Mouse (Mus musculus): ENCODE results near the gene Fnip1. TPM values are rescaled to one million over a fixed set of nuclear protein-coding genes. Genes with fewer than 3 reads are reported as not detected.
"Not testable (repeated sequence)": the region's sequence is repeated elsewhere in the genome, so short reads cannot be mapped to it uniquely, and the experiment has no call there.

Gene Fnip1
- polyA plus RNA-seq, 1 experiment from 2014 or later, result 7.5 TPM

DNA sequence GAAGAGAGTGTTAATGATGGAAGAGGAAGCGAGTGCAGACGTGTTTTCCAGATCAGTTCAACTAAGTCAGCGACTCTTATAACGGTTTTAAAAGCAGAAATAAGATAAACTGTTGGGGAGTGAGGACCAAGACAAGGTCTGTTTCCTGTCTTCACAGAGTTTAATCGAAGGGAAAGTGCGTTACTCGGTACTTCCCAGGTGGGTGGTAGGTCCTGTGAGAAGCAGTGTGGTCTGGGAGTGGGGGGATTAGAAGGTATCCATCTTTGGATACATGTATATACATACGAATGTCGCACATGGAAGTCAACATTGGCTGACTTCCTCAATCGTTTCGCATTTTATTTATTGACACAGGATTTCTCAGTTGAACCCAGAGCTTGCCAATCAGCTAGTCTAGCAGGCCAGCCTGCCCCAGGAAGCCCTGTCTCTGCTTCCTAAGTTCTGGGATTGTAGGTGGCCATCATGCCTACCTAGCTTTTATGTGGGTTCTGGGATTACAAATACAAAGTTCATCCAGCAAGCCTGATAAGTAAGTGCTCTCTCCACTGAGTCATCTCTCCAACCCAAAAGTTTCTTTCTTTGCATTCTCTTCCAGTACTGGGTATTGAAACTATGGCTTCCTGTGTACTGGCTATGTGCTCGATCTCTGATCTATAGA is 10.2 kb upstream of the Fnip1 start:
- Histone ChIP-seq H3K27ac (no peak overlapping the region), H3K4me3 (no peak overlapping the region), H3K4me1 (replicated peaks) (no peaks in the 10 kb centered on the region), H3K27me3 (ENCODE audit: insufficient read depth, poor library complexity, severe bottlenecking) (no peaks in the 10 kb centered on the region), H3K9me3 (no peaks in the 10 kb centered on the region), H3K36me3 (no peaks in the 10 kb centered on the region)
- DNase-seq (ENCODE audit: low spot score), result no peak
- WGBS, result 84% methylated on average over 12 of the region's 12 CpGs

DNA sequence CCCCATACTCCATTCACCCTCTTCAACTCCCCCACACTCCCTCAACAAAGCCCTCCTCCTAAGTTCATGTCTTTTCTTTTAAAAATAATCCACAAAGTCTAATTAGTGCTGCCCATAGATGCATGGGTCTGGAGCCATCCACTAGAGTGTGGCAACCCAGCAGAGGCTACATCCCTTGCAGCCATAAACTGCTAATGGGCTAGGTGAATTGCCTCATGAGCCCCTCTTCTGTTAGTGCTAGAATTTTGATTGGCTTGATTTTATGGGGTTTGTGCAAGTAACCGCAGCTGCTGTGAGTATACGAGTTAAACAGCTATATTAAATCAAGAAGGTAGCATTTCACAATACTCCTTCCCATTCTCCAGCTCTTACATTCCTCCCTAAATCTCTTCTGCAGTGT is 8.8 kb upstream of the Fnip1 start:
- Histone ChIP-seq H3K4me1 (replicated peaks) (no peaks in the 10 kb centered on the region), H3K27me3 (ENCODE audit: insufficient read depth, poor library complexity, severe bottlenecking) (no peaks in the 10 kb centered on the region), H3K27ac (no peak overlapping the region), H3K36me3 (no peaks in the 10 kb centered on the region), H3K9me3 (no peaks in the 10 kb centered on the region), H3K4me3 (no peak overlapping the region)
- DNase-seq (ENCODE audit: low spot score), result no peak
- WGBS, result 91% methylated on average over 2 of the region's 2 CpGs

DNA sequence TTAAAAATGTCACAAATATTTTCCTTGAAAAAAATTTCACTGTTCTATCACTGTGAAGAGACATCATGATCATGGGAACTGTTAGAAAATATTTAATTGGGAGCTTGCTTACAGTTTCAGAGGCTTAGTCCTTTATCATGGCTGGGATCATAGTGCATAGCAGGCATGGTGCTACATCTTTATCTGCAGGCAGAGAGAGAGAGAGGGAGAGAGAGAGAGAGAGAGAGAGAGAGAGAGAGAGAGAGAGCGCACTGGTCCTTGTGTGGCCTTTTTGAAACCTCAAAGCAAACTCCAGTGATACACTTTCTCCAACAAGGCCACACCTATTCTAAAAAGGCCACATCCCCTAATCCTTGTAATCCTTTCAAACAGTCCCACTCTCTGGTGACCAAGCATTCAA is 2.2 kb upstream of the Fnip1 start:
- DNase-seq (ENCODE audit: low spot score), result no peak
- H3K4me3 ChIP-seq, result no peak overlapping the region
- no peak overlapping the region for H3K27ac ChIP-seq
- 100% methylated on average over 1 of the region's 1 CpGs for WGBS
- H3K36me3 ChIP-seq, result no peaks in the 10 kb centered on the region
- no peaks in the 10 kb centered on the region for H3K27me3 ChIP-seq (ENCODE audit: insufficient read depth, poor library complexity, severe bottlenecking)
- no peaks in the 10 kb centered on the region for H3K9me3 ChIP-seq
- peaks cover 18% of the 10 kb centered on the region for H3K4me1 ChIP-seq (replicated peaks)

DNA sequence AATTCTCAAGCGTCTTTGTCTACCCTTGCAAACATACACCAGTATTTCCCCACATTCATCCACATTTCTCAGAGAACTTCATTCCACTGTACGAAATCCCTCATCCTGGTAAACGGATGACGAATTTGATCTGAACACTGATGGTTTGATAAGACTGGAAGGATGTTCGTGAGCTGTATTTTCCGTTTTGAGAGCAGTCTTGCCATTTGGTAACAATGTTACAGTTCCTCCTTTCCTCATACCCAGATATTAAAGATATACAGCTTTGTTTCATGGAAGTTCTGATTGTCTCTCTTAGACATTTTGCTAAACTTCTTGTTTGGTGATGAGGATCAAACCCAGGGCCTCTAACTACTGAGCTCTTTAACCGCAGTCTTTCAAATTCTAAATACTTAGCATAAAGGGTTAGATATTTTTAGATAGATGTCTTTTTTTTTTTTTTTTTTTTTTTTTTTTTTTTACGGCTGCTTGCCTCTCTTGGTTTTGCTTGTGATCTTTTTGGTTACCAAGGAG is 633 bp upstream of the Fnip1 start:
- Histone ChIP-seq H3K27ac (peak overlapping the region; percentile 97), H3K9me3 (no peaks in the 10 kb centered on the region), H3K27me3 (ENCODE audit: insufficient read depth, poor library complexity, severe bottlenecking) (no peaks in the 10 kb centered on the region), H3K4me1 (replicated peaks) (peaks cover 18% of the 10 kb centered on the region), H3K36me3 (no peaks in the 10 kb centered on the region), H3K4me3 (peak overlapping the region; percentile 91)
- WGBS, result 62% methylated on average over 8 of the region's 8 CpGs
- no peak for DNase-seq (ENCODE audit: low spot score)

DNA sequence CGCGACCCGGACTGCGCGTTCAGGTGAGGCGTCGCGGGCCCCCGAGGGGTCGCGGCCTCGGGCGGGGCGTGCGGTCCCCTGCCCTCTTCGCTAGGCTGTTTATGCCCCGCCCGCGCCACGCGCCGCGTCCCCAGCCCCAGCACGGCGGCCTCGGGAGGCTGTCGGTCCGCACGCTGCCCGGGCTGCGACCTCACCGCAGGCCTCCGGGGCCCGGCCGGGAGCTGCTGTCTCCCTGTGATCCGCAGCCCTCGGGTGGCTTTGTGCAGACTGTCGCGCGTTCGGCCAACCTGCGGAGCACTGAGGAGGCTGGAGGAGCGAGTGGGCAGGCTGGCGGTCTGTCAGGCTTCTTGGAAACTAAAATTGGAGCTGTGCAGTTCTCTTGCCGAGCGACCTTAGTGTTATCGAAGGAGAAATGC is 375 bp downstream of the Fnip1 start:
- Histone ChIP-seq H3K36me3 (no peaks in the 10 kb centered on the region), H3K27ac (peak overlapping the region; percentile 97), H3K9me3 (no peaks in the 10 kb centered on the region), H3K27me3 (ENCODE audit: insufficient read depth, poor library complexity, severe bottlenecking) (no peaks in the 10 kb centered on the region), H3K4me1 (replicated peaks) (peaks cover 18% of the 10 kb centered on the region), H3K4me3 (peak overlapping the region; percentile 91)
- whole genome bisulfite sequencing, result 0% methylated on average over 47 of the region's 47 CpGs
- peak; percentile 69 for DNase-seq (ENCODE audit: low spot score)

DNA sequence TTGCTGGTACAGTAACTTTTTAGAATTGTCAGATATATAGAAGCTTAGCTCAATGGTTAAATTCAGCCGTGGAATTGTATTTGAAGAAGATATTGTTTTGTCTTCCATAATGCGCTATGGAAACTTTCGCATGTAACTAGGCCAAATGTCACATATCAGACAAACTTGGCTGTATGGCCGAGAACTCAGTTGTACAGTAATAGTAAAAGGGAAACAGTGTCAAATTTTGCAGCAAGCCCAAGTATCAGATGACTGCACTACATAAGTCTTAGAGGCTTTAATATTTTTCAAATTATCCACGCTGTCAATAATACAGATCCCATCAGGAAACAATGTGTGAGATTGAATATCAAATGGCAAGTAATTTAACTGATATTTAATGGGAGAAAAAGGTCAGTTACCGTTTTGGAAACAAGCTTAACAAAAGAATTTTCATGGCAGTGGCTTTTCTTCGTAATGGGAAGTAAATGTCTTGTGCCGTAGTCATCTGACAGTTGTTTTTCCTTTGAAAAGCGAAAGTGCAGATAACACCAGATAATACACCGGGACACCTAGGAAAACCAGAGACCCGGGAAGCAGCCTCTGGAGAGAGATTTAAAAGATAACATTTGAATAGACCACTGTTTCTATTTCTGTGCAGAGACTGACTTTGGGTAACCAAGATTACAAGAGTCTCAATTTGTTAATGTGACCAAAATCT is 1.1 kb downstream of the Fnip1 start:
- Histone ChIP-seq H3K9me3 (no peaks in the 10 kb centered on the region), H3K27me3 (ENCODE audit: insufficient read depth, poor library complexity, severe bottlenecking) (no peaks in the 10 kb centered on the region), H3K36me3 (no peaks in the 10 kb centered on the region), H3K4me3 (peak overlapping the region; percentile 91), H3K4me1 (replicated peaks) (peaks cover 18% of the 10 kb centered on the region), H3K27ac (no peak overlapping the region)
- 58% methylated on average over 11 of the region's 11 CpGs for WGBS
- no peak for DNase-seq (ENCODE audit: low spot score)

DNA sequence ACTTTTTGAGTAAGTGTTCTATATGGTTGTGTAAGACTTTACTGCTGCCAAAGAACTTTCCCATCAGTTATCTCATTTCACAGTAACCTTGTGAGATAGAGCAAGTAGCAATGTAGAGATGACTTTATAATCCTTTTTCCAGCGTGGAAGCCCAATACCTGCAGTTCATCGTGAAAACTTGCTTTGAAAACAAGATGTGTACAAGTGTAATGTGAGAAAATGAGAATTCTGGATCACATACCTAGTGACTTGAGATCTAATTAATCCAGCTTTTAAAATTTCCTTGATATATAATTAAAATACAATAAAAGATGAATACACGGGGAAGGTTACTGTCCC is 1.7 kb downstream of the Fnip1 start:
- Histone ChIP-seq H3K9me3 (no peaks in the 10 kb centered on the region), H3K27me3 (ENCODE audit: insufficient read depth, poor library complexity, severe bottlenecking) (no peaks in the 10 kb centered on the region), H3K27ac (no peak overlapping the region), H3K4me1 (replicated peaks) (peaks cover 18% of the 10 kb centered on the region), H3K36me3 (no peaks in the 10 kb centered on the region), H3K4me3 (peak overlapping the region; percentile 91; the same call in 1 of the 2 replicates)
- WGBS, result 80% methylated on average over 3 of the region's 3 CpGs
- DNase-seq (ENCODE audit: low spot score), result no peak

DNA sequence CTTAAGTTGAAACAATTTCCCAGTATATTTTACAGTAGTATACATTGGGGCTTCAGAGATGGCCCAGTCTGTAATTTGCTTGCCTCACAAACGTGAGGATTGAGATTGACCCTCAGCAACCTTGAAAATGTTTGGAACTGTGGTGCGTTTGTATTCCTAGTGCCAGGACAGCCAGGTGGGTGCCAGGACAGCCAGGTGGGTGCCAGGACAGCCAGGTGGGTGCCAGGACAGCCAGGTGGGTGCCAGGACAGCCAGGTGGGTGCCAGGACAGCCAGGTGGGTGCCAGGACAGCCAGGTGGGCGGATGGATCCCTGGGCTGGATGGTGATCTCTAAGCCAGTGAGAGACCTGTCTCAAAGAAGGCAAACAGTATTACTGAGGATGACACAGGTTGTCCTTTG is 12.8 kb downstream of the Fnip1 start:
- H3K36me3 ChIP-seq; H3K4me3 ChIP-seq; H3K9me3 ChIP-seq; DNase-seq (ENCODE audit: low spot score); H3K27ac ChIP-seq; H3K27me3 ChIP-seq (ENCODE audit: insufficient read depth, poor library complexity, severe bottlenecking); H3K4me1 ChIP-seq (replicated peaks): not testable (repeated sequence)
- WGBS, result 88% methylated on average over 3 of the region's 3 CpGs

DNA sequence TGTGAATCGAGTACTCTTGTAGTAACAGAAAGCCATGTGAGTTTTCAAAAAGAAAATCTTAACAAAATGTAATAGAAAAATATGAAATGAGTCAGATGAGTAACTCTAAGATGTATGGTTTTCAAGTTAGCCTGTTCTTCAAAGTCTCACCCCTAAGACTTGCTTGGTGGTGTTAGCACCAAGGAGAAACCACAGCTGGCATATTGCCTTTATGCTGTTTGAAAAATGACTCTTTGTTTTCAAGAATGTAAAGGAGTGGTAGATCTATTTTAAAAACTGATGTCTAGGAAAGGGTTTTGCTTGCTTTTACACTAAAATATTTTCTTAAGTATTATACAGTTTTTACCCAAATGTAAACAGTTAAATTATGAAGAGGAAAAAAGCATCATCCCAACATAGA is 16.5 kb downstream of the Fnip1 start:
- Histone ChIP-seq H3K36me3 (no peaks in the 10 kb centered on the region), H3K27me3 (ENCODE audit: insufficient read depth, poor library complexity, severe bottlenecking) (no peaks in the 10 kb centered on the region), H3K27ac (no peak overlapping the region), H3K9me3 (no peaks in the 10 kb centered on the region), H3K4me1 (replicated peaks) (no peaks in the 10 kb centered on the region), H3K4me3 (no peak overlapping the region)
- 94% methylated on average over 1 of the region's 1 CpGs for WGBS
- no peak for DNase-seq (ENCODE audit: low spot score)

DNA sequence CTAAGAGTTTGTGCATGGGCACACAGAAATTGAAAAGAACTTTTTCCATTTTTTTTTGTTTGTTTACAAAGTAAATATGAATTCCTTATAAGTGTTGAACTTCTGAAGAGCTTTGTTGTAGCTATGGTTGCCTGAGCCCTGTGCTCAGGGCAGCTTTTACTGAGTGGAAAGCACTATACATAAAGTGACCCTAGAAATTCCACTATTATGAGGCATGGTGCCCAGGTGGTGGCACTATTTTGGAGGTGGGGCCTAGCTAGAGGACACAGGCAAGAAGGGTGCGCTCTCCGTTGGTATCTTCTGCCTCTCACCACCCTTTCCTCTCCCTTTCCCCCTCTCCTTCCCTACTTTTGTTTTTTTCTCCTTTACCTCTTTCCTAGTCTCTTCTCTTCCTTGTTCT is 18.9 kb downstream of the Fnip1 start:
- no peaks in the 10 kb centered on the region for H3K36me3 ChIP-seq
- no peaks in the 10 kb centered on the region for H3K27me3 ChIP-seq (ENCODE audit: insufficient read depth, poor library complexity, severe bottlenecking)
- no peaks in the 10 kb centered on the region for H3K9me3 ChIP-seq
- H3K4me3 ChIP-seq, result no peak overlapping the region
- no peak overlapping the region for H3K27ac ChIP-seq
- no peak for DNase-seq (ENCODE audit: low spot score)
- WGBS, result 70% methylated on average over 2 of the region's 2 CpGs
- no peaks in the 10 kb centered on the region for H3K4me1 ChIP-seq (replicated peaks)

DNA sequence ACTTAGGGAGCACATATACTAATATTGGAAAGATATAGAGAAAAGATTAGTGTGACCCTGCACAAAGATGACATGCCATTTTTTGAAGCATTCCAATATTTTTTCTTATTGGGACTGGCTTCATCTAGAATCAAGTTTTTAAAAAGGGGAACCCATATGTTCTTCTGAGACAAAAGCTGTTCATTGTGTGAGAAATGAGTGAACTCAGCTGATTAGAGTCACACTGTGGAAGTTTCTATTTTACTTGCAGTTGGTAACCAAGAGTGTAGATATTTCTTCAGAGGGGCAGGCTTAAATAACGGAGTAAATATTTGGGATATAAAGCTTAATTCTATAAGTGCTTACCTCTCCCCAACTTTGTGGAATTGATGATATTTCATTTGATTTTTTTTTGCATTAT is 20.2 kb downstream of the Fnip1 start:
- H3K4me3 ChIP-seq, result no peak overlapping the region
- 85% methylated on average over 1 of the region's 1 CpGs for WGBS
- no peaks in the 10 kb centered on the region for H3K9me3 ChIP-seq
- peaks cover 4% of the 10 kb centered on the region; the same call in 1 of the 2 replicates for H3K36me3 ChIP-seq
- no peaks in the 10 kb centered on the region for H3K4me1 ChIP-seq (replicated peaks)
- no peak overlapping the region for H3K27ac ChIP-seq
- no peaks in the 10 kb centered on the region for H3K27me3 ChIP-seq (ENCODE audit: insufficient read depth, poor library complexity, severe bottlenecking)
- no peak for DNase-seq (ENCODE audit: low spot score)

DNA sequence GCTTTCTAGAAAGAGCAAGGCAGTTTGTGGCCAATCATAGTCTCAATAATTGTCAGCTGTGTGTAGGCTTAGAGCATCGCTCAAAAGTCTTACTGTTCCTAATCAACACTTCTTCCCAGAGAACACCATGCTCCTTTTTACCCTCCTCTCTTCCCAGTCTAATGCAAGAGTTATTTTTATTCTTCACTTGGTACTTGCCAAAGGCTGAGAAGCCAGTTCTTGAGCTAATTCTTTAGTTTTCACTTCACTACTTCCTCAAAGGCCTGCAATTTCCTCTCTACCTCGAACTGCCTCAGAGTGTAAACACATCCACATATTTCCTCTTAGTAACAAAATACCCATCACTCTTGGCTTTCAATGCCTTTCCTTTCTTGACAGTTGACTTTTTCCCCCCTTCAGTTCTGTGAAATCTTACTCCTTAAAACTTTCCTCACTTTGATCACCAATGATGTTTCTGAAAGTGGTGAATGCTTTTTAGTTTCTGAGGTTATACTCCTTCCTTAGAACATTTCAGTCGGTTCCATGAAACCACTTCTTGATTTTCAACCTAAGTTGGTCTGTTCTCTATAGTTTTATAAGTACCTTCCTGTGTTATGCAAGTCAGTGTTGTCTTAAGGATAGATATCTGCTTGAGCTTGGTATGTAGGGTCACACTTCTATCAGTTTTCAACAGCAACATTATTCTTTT is 26.7 kb downstream of the Fnip1 start:
- H3K9me3 ChIP-seq, result no peaks in the 10 kb centered on the region
- H3K27ac ChIP-seq, result no peak overlapping the region
- no peaks in the 10 kb centered on the region for H3K4me1 ChIP-seq (replicated peaks)
- DNase-seq (ENCODE audit: low spot score), result no peak
- WGBS, result 76% methylated on average over 3 of the region's 3 CpGs
- no peak overlapping the region for H3K4me3 ChIP-seq
- peaks cover 7% of the 10 kb centered on the region; the same call in 1 of the 2 replicates for H3K36me3 ChIP-seq
- H3K27me3 ChIP-seq (ENCODE audit: insufficient read depth, poor library complexity, severe bottlenecking), result no peaks in the 10 kb centered on the region

DNA sequence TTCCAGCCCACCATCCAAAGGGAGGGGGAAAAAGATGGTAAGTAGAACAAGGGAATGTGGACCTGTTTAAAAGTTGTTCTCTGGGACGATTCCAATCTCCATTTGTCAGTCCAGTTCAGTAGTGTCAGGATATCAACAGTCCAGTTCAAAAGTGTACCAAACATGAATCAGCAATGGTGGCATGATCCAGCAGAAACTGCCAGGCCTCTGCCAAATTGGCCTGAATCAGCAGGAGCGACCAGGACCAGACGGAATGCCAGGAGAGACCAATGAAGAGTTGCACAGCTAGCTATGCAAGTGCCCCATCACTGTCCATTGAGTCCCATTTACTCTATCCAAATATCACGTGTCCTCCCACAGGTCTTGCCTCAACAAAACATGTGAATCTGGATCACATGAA is 34.2 kb downstream of the Fnip1 start:
- Histone ChIP-seq H3K9me3 (no peaks in the 10 kb centered on the region), H3K4me1 (replicated peaks) (no peaks in the 10 kb centered on the region), H3K27me3 (ENCODE audit: insufficient read depth, poor library complexity, severe bottlenecking) (no peaks in the 10 kb centered on the region), H3K4me3 (no peak overlapping the region), H3K27ac (no peak overlapping the region), H3K36me3 (peaks cover 27% of the 10 kb centered on the region)
- 97% methylated on average over 4 of the region's 4 CpGs for WGBS
- DNase-seq (ENCODE audit: low spot score), result no peak
